Mouse (Mus musculus) bone marrow, adult 2 months (tissue): Measurements from ENCODE around the gene Jarid2.

ENCODE experiments used
- CTCF ChIP-seq: fragments of 200-500 bp; IDR thresholded peaks from 2 replicates; pipeline ENCODE4 v1.5.1; 2011; ENCODE audit warnings: low read length, control low read depth; ENCODE audit not compliant: control insufficient read depth, insufficient read depth
- POLR2A ChIP-seq: fragments of 200-500 bp; IDR thresholded peaks from 2 replicates; pipeline ENCODE4 v1.6.1; 2011; ENCODE audit warnings: low read depth, mild to moderate bottlenecking, control low read depth, low read length, borderline replicate concordance; ENCODE audit not compliant: control insufficient read depth

DNA sequence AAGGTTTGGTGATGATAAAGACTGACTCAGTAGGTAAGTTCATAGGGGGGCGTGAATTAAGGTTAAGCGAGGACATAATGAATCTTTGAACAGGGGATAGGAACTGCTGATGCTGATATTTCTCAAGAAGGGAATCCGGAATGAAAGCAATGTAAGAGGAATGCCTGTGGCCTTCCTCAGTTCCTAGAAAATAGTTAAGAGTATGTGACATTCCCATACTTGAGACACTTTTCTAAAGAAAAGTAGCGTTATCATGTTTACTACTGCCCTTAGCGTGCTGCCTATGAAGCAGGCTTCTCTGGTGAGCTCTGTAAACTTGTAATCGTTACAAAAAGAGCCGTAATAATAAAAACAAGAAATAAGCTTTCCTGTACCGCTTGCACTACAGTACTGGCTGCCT lies 227.8 kb downstream of the Jarid2 start:
- TF ChIP-seq POLR2A, result no peak
- no peak for TF ChIP-seq CTCF
